Comparison of ENCODE assay signal across 10 mouse cellular contexts in the genomic region with DNA sequence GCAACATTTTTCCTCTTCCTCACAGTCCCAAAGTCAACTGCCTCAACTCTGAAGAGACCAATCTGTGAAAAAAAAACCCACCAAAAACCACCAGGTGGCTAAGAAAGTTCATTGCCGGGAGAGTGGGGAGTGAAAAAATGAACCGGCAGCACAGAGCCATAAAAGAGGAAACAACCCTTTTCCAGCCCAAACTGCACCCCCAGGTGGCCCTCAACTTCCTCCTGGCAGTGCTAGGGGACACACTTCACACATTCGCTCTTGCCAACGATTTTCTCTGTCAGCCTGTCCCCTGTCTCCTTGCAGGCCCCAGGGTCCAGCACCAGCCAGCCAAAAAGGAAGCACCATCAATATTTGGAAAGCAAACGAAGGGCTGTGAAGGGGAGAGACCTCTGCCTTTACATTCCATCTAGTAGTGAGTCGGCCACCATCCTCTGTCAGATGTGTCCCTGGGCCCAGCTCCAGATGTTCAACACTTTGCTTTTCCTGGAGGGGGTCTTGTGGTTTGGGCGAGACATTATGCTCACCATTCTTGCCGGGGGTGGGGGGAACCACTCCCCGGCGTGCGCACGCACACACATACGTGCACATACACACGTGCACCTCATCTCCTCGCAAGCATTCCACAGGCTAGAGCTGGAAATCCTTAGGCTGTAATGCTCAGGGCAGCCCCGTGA. TPM values are rescaled to one million over a fixed set of nuclear protein-coding genes. Genes with fewer than 3 reads are reported as not detected.
DNase-seq lines count a peak whose midpoint lies in the region; ATAC-seq lines count a peak whose summit lies in the region.
"Had no signal": no experiment of that assay in that cellular context is flagged by ENCODE, and none has a peak within 500 bp of the region (broad histone marks: within the 10 kb centered on the region; RNA-seq: fewer than 3 reads in every experiment).

No protein-coding gene starts in this region.

- peak overlapping the region; percentile 88 for H3K4me2 ChIP-seq in midbrain, embryonic 11.5 days
- no peak overlapping the region for H3K4me2 ChIP-seq in liver, embryonic 11.5 days

- peaks cover 73% of the 10 kb centered on the region for H3K4me1 ChIP-seq in midbrain, embryonic 11.5 days (ENCODE audit: control insufficient read depth, insufficient read depth, low read length)
- peaks cover 23% of the 10 kb centered on the region for H3K4me1 ChIP-seq in liver, embryonic 11.5 days (replicated peaks; ENCODE audit: control insufficient read depth, insufficient read depth, low read length)

- peak overlapping the region; percentile 100 for H3K4me3 ChIP-seq in midbrain, embryonic 11.5 days (ENCODE audit: low read depth, low read length)
- H3K4me3 ChIP-seq in liver, embryonic 11.5 days (ENCODE audit: low read depth, low read length): no peak overlapping the region

- H3K27me3 ChIP-seq in midbrain, embryonic 11.5 days (ENCODE audit: control insufficient read depth, insufficient read depth, low read length): no peaks in the 10 kb centered on the region
- H3K27me3 ChIP-seq in liver, embryonic 11.5 days (replicated peaks; ENCODE audit: control insufficient read depth, insufficient read depth, low read length): peaks cover 82% of the 10 kb centered on the region

- 81% methylated on average over 16 of the region's 16 CpGs for WGBS in midbrain, embryonic 11.5 days
- WGBS in liver, embryonic 11.5 days: 62% methylated on average over 16 of the region's 16 CpGs

- DNase-seq in cerebellum, adult 11-12 months: peak; percentile 48
- DNase-seq in cerebellum, postnatal 4 days (ENCODE audit: low spot score in 2 of 2): no peak
- DNase-seq in thymus, postnatal 0 days (ENCODE audit: low spot score): peak; percentile 65
- DNase-seq in thymus, adult 18-20 months: no peak
- DNase-seq in midbrain, embryonic 11.5 days (ENCODE audit: low spot score, missing footprints): no peak
- DNase-seq in liver, embryonic 11.5 days (ENCODE audit: low spot score): no peak
- DNase-seq in embryo, embryonic 10.5 days (ENCODE audit: low spot score): no peak
- DNase-seq in kidney, postnatal 14 days: no peak
- DNase-seq: liver; right cerebral cortex, postnatal 4 days had no signal

- H3K9me3 ChIP-seq in midbrain, embryonic 11.5 days (ENCODE audit: control insufficient read depth, low read length): no peaks in the 10 kb centered on the region
- H3K9me3 ChIP-seq in liver, embryonic 11.5 days (ENCODE audit: control insufficient read depth, low read length): no peaks in the 10 kb centered on the region

- peak overlapping the region; percentile 99 for H3K9ac ChIP-seq in midbrain, embryonic 11.5 days (ENCODE audit: low read length)
- H3K9ac ChIP-seq in liver, embryonic 11.5 days (ENCODE audit: low read depth, low read length): no peak overlapping the region

- H3K27ac ChIP-seq in midbrain, embryonic 11.5 days (ENCODE audit: low read depth, low read length): no peak overlapping the region
- H3K27ac ChIP-seq in liver, embryonic 11.5 days (ENCODE audit: low read depth, low read length): no peak overlapping the region

- no peak for ATAC-seq in midbrain, embryonic 11.5 days (ENCODE audit: low FRiP score)
- no peak for ATAC-seq in liver, embryonic 11.5 days (replicated peaks; ENCODE audit: low FRiP score)

- H3K36me3 ChIP-seq in midbrain, embryonic 11.5 days (ENCODE audit: control insufficient read depth, insufficient read depth, low read length): no peaks in the 10 kb centered on the region; the same call in 1 of the 2 replicates
- no peaks in the 10 kb centered on the region for H3K36me3 ChIP-seq in liver, embryonic 11.5 days (ENCODE audit: control insufficient read depth, insufficient read depth, low read length)

RNA-seq across cellular contexts. Expression of a gene that starts 3.1 kb away (rescaled TPM):
- 2.6 and 3.3 TPM in 2 replicates for polyA plus RNA-seq in thymus, postnatal 0 days (2015; fragmentation: Nextera tagmentation; extraction: Ambion mirVana)
- 28.8 and 33.7 TPM in 2 replicates for polyA plus RNA-seq in midbrain, embryonic 11.5 days (2014; fragmentation: Nextera tagmentation; extraction: Ambion mirVana)
- polyA plus RNA-seq in liver, embryonic 11.5 days (2014; fragmentation: Nextera tagmentation; extraction: Ambion mirVana): 4.8 and 5.1 TPM in 2 replicates

RNA-seq across cellular contexts. Expression of a gene that starts 53.3 kb away (rescaled TPM):
- polyA plus RNA-seq in thymus, postnatal 0 days (2015; fragmentation: Nextera tagmentation; extraction: Ambion mirVana): 124 and 132 TPM in 2 replicates
- polyA plus RNA-seq in midbrain, embryonic 11.5 days (2014; fragmentation: Nextera tagmentation; extraction: Ambion mirVana): 31.5 and 34.7 TPM in 2 replicates
- polyA plus RNA-seq in liver, embryonic 11.5 days (2014; fragmentation: Nextera tagmentation; extraction: Ambion mirVana): 77.7 and 81.2 TPM in 2 replicates

Comparison
In these comparisons a context has a peak if more than half of its experiments do, and no peak if none do; other contexts are left out.
1. DNase-seq: peak in cerebellum, adult 11-12 months (single experiment) and thymus, postnatal 0 days (single experiment); none in cerebellum, postnatal 4 days (0 of 2), thymus, adult 18-20 months (0 of 2), midbrain, embryonic 11.5 days (single experiment), liver, embryonic 11.5 days (single experiment), embryo, embryonic 10.5 days (single experiment) and kidney, postnatal 14 days (single experiment).